Mouse (Mus musculus) left cerebral cortex, postnatal 10 days (tissue): ENCODE results near the gene Foxred1. TPM values are rescaled to one million over a fixed set of nuclear protein-coding genes. Genes with fewer than 3 reads are reported as not detected.
A peak's percentile ranks its signal among the peaks of the same experiment; 100 is the strongest.

Experiments used
- DNase-seq, 2 experiments: peaks; one replicate each; pipeline ENCODE4 v3.0.0; 2021 to 2022; ENCODE audit warnings: low spot score in 2 of 2, mixed read lengths in 1 of 2; ENCODE audit errors: extremely low spot score in 1 of 2
- intact Hi-C: fragments of 180-260 bp; cut with DNase I; formaldehyde crosslinking; loops from one replicate; pipeline ENCODE4 v1.15.1; 2025
- total RNA-seq, 2 experiments: library from RNA; stranded (reverse); gene quantifications; 2 replicates each; pipeline ENCODE4 v1.2.3; 2021

Foxred1 gene
- total RNA-seq = 10 to 100 TPM; 39.3 to 41.7 TPM

GRCm38 (mm10) chr9:35210542-35211474 is at the start of gene Foxred1:
Gene Foxred1, minus strand, starts transcription at chr9:35211055.
- intact Hi-C loops = no loop called here
- peak; percentile 98 to 100 for DNase-seq

GRCm38 (mm10) chr9:35257365-35257764 is 46.5 kb upstream of the Foxred1 start:
- intact Hi-C loops = no loop called here
- no peak for DNase-seq

- intact Hi-C loops = no loop called here
Measured at GRCm38 (mm10) chr9:35249476-35249875, 38.6 kb upstream of the Foxred1 start.

GRCm38 (mm10) chr9:35247405-35247804 is 36.5 kb upstream of the Foxred1 start:
- DNase-seq = no peak
- intact Hi-C loops = no loop called here

More at GRCm38 (mm10) chr9:35249476-35249875, 38.6 kb upstream of the Foxred1 start:
- DNase-seq = no peak

- no peak for DNase-seq
- intact Hi-C loops = no loop called here
Measured at GRCm38 (mm10) chr9:35239734-35240133, 28.9 kb upstream of the Foxred1 start.

GRCm38 (mm10) chr9:35238915-35239571 is 28.2 kb upstream of the Foxred1 start:
- intact Hi-C loops = no loop called here
- DNase-seq = peak in 1 of 2 experiments; percentile 43

- DNase-seq = no peak
- intact Hi-C loops = no loop called here
Measured at GRCm38 (mm10) chr9:35238371-35238770, 27.5 kb upstream of the Foxred1 start.

GRCm38 (mm10) chr9:35235996-35236395 is 25.1 kb upstream of the Foxred1 start:
- intact Hi-C loops = no loop called here
- DNase-seq = peak in 1 of 2 experiments; percentile 76

- DNase-seq = no peak
- intact Hi-C loops = no loop called here
Measured at GRCm38 (mm10) chr9:35228671-35229070, 17.8 kb upstream of the Foxred1 start.

- DNase-seq = no peak
- intact Hi-C loops = no loop called here
Measured at GRCm38 (mm10) chr9:35223466-35223865, 12.6 kb upstream of the Foxred1 start.

GRCm38 (mm10) chr9:35217963-35218362 is 7.1 kb upstream of the Foxred1 start:
- intact Hi-C loops = no loop called here
- DNase-seq = no peak

- intact Hi-C loops = no loop called here
- DNase-seq = no peak
Measured at GRCm38 (mm10) chr9:35211573-35212511, 987 bp upstream of the Foxred1 start.

GRCm38 (mm10) chr9:35204421-35204820 is 6.4 kb downstream of the Foxred1 start:
- no peak for DNase-seq
- intact Hi-C loops = no loop called here

GRCm38 (mm10) chr9:35203536-35203935 is 7.3 kb downstream of the Foxred1 start:
- intact Hi-C loops = no loop called here
- DNase-seq = no peak

GRCm38 (mm10) chr9:35200529-35201060 is 10.3 kb downstream of the Foxred1 start:
- intact Hi-C loops = no loop called here
- no peak for DNase-seq

- intact Hi-C loops = no loop called here
- peak; percentile 67 to 94 for DNase-seq
Measured at GRCm38 (mm10) chr9:35199772-35200471, 10.9 kb downstream of the Foxred1 start, which contains the start of the genes Srpr and Tirap. Gene Srpr, plus strand, starts transcription at chr9:35200175. Gene Tirap, minus strand, starts transcription at chr9:35200291.

GRCm38 (mm10) chr9:35198945-35199771 is 11.7 kb downstream of the Foxred1 start:
- DNase-seq = no peak
- intact Hi-C loops = no loop called here
